Mouse (Mus musculus): ENCODE data around the gene Cwf19l1. TPM values are rescaled to one million over a fixed set of nuclear protein-coding genes. Genes with fewer than 3 reads are reported as not detected.

The Cwf19l1 gene
- total RNA-seq, 2 experiments from 2014 or later: 5.6 to 5.9 TPM

DNA sequence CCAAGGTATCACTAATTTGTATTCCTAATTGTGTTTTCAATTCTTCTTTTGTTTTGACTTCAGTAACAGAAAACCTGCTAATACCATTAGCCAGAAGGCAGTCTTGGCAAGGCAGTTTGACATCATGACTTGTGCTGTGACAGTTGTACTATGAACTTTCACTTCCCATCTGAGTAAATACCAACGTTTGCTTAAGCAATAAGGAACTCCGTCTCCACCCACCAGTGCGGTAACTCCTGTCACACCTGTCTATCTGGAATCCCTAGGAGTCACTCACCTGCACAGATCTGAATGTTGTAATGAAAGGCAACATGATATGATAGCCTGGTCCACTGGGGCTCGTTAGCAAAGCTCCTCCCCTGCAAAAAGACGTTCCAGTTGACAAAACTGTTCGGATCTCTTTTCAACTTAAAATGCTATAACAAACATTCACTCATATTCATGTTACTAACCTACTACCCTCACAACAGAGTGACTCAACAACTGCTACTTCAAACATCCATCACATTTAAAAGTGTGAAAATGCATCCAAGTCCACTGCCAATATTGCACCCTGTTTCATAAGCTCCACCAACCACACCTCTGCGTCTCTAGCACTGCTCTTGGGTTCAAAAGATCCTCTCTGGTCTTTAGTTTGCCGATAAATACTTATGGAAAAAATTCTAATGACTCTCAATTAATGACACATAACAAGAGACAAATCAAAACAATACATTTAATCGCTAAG lies 68.2 kb downstream of the Cwf19l1 start:
- intact Hi-C loops (cut with DNase I): no loop called here
- no peak for DNase-seq

DNA sequence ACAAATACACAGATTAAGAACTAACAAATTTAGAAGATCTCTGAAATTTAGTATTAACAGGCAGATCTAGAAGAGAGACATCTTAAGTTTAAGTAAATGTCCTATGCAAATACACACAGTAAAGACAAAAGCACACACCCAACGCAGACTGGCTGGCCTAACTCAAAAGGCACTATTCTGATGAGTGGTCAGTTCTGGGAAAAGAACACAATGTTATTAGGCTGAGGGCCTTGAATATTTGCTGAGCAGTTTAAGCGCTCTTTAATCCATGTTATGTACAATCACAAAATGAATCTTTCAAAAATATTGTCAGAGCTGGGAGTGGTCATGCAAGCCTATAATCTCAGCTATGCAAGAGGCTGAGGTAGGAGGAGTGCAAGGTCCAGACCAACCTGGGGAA lies 70.9 kb downstream of the Cwf19l1 start:
- no peak for DNase-seq
- intact Hi-C loops (cut with DNase I): no loop called here

DNA sequence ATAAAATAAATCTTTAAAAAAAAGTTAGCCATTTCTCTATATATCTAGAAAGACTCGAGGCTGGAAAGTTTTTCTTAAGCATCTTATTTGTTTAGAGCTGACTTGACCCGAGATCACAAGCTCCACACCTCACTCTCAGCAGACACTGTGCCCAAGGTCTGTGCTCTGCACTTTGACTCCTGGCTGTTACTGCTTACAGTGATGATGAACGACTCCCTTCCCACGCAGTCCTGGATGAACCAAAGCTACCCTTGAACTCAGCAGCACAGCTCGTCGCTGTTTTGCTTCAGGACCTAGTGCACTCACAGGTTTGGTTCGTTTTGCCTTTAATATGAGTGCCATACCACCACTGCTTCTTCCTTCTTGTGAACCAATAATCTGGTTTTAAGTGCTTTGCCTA lies 71.9 kb downstream of the Cwf19l1 start:
- intact Hi-C loops (cut with DNase I): no loop called here
- DNase-seq: no peak

DNA sequence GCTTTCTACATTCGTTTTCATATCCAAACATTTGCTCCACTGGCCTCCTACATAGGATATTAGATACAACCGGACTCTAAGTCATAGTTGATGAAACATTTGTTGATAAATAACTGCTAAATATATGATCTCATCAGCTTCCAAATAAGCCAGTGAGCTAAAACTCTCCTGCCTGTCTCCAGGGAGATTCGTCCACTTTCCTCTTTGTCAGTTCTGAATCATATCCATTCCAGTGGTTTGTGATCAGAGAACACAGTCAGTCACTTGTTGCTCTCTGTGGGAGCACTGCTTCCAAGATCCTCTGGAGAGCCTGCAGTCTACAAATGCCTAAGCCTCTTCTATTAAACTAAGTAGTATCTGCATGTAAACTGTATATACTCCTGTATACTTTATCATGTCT lies 75.5 kb downstream of the Cwf19l1 start:
- intact Hi-C loops (cut with DNase I): no loop called here
- DNase-seq: no peak

Other genes starting within 250 kb of the Cwf19l1 start
- gene Dnmbp, start 195.7 kb downstream of the Cwf19l1 start, total RNA-seq (2021): 1 to 10 TPM; 8.3 to 9.7 TPM
- gene Cpn1, start 149.3 kb downstream of the Cwf19l1 start, total RNA-seq (2021): not detected
- gene Cyp2c23, start 106.7 kb downstream of the Cwf19l1 start, total RNA-seq (2021): under 1 TPM in 1 of 2 experiments, not detected in 1; 0.23 TPM
- 1 to 10 TPM; 3.1 to 4.0 TPM for gene Erlin1, start 66.1 kb downstream of the Cwf19l1 start, total RNA-seq (2021)
- 10 to 100 TPM; 13.7 to 17.8 TPM for gene Chuk, start 28.4 kb downstream of the Cwf19l1 start, total RNA-seq (2021)
- 10 to 100 TPM; 11.5 to 12.3 TPM for gene Bloc1s2, start 10.6 kb upstream of the Cwf19l1 start, total RNA-seq (2021)
- not detected for gene Pkd2l1, start 56.6 kb upstream of the Cwf19l1 start, total RNA-seq (2021)
- gene Scd3, start 67.4 kb upstream of the Cwf19l1 start, total RNA-seq (2021): not detected
- 10 to 100 TPM in 1 of 2 experiments, 1 to 10 TPM in 1; 6.4 to 12.3 TPM for gene Scd2, start 157.8 kb upstream of the Cwf19l1 start, total RNA-seq (2021)
- gene Scd4, start 197.2 kb upstream of the Cwf19l1 start, total RNA-seq (2021): under 1 TPM; 0.10 to 0.20 TPM